Mouse (Mus musculus) adrenal gland, postnatal 4 days (tissue): ENCODE results near the gene Scyl3. TPM values are rescaled to one million over a fixed set of nuclear protein-coding genes. Genes with fewer than 3 reads are reported as not detected.

Experiments
- DNase-seq, 2 experiments: peaks; one replicate each; pipeline ENCODE4 v3.0.0; 2021 to 2022; ENCODE audit warnings: low spot score in 2 of 2, mixed read lengths in 2 of 2
- total RNA-seq, 2 experiments: library from RNA; stranded (reverse); gene quantifications; 2 replicates each; pipeline ENCODE4 v1.2.3; 2021

The Scyl3 gene
- total RNA-seq, 2 experiments from 2014 or later = 29.1 to 30.2 TPM

DNA sequence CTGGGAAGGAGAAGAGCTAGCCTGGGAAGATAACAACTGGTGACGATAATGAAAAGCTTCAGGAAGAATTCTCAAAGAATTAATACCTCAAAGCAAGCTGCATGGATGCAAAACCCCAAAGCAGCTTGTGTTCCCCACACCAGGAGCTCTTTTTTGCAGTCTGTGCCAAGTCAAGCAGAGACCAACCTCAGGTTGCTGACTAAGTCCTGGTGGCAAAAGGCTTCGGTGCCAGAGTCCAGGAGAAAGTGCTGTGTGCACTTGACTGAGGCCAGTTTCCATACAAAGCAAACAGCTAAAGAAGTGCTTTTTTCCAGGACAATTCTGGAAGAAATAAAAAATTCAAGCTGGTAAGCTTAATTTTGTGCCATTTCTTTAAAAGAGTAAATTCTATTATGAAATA is 24.5 kb downstream of the Scyl3 start:
- DNase-seq = no peak

- DNase-seq = no peak
These were observed 29.1 kb downstream of the Scyl3 start for GRCm38 (mm10) chr1:163958036-163958435.

- no peak for DNase-seq
These were observed 35.2 kb downstream of the Scyl3 start for GRCm38 (mm10) chr1:163964008-163964689.

DNA sequence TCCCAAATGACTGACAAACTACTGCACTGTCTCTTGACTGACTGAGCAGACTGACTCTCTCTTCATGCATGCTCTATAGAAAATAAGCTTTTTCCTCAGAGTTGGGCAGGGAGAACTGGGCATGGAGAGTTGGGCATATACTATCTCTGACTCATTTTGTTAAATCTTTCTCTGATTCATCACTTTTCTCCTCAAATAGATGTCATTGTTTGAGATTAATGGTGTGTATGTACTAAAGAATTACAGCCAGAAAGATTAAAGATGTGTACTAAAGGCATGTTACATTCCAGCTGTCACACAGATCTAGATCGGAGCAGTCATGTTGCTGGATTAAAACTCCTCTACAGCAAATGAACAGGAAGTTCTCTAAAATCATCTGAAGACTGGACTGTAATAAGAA is 45.6 kb downstream of the Scyl3 start:
- no peak for DNase-seq

- DNase-seq = no peak
These were observed 46.2 kb downstream of the Scyl3 start for GRCm38 (mm10) chr1:163975088-163975487.

DNA sequence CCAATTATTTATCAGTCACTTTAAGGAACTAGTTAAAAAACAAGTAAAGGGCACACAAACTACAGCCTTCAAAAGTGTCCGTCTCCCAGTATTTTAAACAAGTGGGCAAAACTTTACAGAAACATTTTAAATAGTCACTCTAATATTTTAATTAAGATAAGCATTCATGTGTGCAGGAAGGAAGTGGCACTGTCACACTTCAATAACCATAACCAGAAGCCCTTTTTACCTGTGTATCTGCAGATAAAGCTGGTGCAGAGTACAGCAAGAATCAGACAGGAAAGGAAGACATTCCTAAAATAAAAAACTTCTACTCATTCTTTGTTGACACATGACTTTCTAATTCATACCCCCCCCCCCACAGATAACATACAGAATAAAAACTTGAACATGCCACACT is 47.6 kb downstream of the Scyl3 start:
- DNase-seq = no peak

DNA sequence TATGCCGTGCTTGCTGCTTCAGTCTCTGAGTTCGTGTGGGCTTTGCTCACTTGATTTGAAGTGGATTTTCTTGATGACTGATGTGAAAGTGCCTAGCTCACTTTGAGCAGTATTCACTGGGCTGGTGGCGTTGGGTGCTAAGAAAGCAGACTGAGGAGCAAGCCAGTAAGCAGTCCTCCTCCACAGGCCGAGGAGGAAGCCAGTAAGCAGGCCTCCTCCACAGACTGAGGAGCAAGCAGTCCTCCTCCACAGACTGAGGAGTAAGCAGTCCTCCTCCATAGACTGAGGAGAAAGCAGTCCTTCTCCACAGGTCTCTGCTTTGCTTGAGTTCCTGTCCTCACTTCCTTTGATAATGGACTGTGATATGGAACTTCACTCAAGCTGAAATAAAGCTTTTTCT is 63.5 kb downstream of the Scyl3 start:
- DNase-seq = no peak

DNA sequence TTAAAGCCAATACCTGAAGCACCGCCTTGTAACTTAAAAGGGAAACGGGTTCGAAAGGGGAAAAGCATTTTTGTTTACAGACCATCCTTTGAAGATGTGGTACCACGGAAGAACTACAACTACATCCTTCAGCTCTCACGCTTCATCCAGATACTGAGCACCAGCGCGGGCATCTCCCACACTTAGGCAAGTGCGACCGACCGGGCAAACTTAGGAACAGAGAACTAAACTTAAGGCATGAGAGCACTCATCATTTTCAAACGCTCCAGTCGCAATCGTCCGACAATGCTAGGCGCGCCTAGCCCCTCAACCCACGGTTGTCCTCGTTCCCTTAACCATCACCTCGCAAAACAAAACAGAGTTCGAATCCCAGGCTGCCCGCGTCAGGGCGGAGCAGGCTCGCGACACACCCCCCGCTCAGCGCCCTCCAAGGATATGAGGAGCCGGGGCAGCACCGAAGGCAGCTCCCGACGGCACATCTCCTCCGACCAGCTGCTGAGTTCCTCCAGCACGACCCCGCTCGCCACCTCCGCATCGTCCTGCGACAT is 65.3 kb downstream of the Scyl3 start:
- no peak for DNase-seq

GRCm38 (mm10) chr1:163994721-163995608 is 66.1 kb downstream of the Scyl3 start, which contains the start of the genes BC055324 and Mettl18:
BC055324 (minus strand) TSS chr1:163994796.
Mettl18 (plus strand) TSS chr1:163994889.
- peak; percentile 74 to 80 for DNase-seq

DNA sequence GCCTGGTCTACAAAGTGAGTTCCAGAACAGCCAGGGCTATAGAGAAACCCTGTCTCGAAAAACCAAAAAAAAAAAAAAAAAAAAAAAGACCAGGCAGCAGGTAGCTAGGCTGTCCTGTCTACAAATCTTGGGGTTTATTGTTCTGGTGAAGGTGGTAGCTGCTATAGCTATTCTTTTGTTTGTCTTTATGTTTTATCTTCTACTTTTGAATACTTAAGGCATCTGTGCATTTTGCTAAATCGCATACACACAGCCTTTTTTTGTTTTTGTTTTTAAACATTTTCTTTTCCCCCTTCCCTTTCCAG is 66.7 kb downstream of the Scyl3 start:
- no peak for DNase-seq

- DNase-seq = no peak
These were observed 73.0 kb downstream of the Scyl3 start for GRCm38 (mm10) chr1:164001831-164002452.

DNA sequence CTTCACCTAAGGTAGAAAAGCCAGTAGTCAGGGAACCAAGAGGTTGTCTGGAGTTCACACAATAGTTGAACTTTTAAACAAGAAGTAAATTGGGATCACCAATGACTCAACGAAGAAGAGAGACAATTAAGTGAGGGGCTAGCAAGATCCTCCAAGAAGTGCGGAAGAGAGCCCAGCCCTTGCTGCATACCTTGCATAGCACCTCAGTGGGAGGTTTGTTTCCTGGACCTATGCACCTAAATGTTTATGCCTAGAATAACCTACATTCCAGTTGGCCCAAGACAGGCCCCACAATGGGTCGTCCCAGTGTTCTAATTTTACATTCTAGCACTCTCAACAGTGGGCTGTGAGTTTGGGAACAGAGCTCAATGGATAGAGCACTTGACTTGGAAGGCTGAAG is 75.4 kb downstream of the Scyl3 start:
- DNase-seq = no peak

Other genes starting within 250 kb of the Scyl3 start
- gene Mettl11b, start 203.9 kb upstream of the Scyl3 start, total RNA-seq = under 1 TPM; 0.34 to 0.42 TPM
- gene Kifap3, start 149.5 kb upstream of the Scyl3 start, total RNA-seq = 10 to 100 TPM; 25.0 to 27.2 TPM
- gene BC055324, start 65.7 kb downstream of the Scyl3 start, total RNA-seq = 1 to 10 TPM; 7.0 to 7.8 TPM
- 1 to 10 TPM; 5.9 to 6.6 TPM for gene Mettl18, start 65.8 kb downstream of the Scyl3 start, total RNA-seq
- gene Sele, start 119.1 kb downstream of the Scyl3 start, total RNA-seq = 1 to 10 TPM in 1 of 2 experiments, under 1 TPM in 1; 0.87 to 1.5 TPM
- gene Sell, start 132.9 kb downstream of the Scyl3 start, total RNA-seq = 1 to 10 TPM; 1.1 to 1.7 TPM
- 1 to 10 TPM; 1.2 to 2.5 TPM for gene Selp, start 186.2 kb downstream of the Scyl3 start, total RNA-seq
- gene F5, start 222.7 kb downstream of the Scyl3 start, total RNA-seq = 10 to 100 TPM in 1 of 2 experiments, 1 to 10 TPM in 1; 3.4 to 22.7 TPM